Mouse (Mus musculus) kidney, embryonic 14.5 days (tissue): Measurements from ENCODE around the gene Myh7b. TPM values are rescaled to one million over a fixed set of nuclear protein-coding genes. Genes with fewer than 3 reads are reported as not detected.

Source experiments
- ATAC-seq: fragments of 200-750 bp; cut with Nextera tagmentation; 2 replicates; pipeline ENCODE4 v1.8.0; 2017; ENCODE audit warnings: moderate number of reproducible peaks, mild to moderate bottlenecking, moderate TSS enrichment, moderate library complexity; ENCODE audit not compliant: low FRiP score, low TSS enrichment
- H3K27ac ChIP-seq: fragments of 300-500 bp; sonication (generic); 2 replicates; pipeline ENCODE4 v1.5.1; 2014; ENCODE audit warnings: low read depth, mild to moderate bottlenecking, low read length, moderate library complexity, mixed read lengths
- H3K27me3 ChIP-seq: fragments of 300-500 bp; sonication (generic); 2 replicates; pipeline ENCODE4 v1.6.1; 2014; ENCODE audit warnings: mild to moderate bottlenecking, low read length; ENCODE audit not compliant: control insufficient read depth, insufficient read depth
- H3K36me3 ChIP-seq: fragments of 300-500 bp; sonication (generic); 2 replicates; pipeline ENCODE4 v1.6.1; 2014; ENCODE audit warnings: low read length, mixed read lengths; ENCODE audit not compliant: control insufficient read depth, insufficient read depth
- H3K4me1 ChIP-seq: fragments of 300-500 bp; sonication (generic); 2 replicates; pipeline ENCODE4 v1.6.1; 2014; ENCODE audit warnings: low read length, mixed read lengths; ENCODE audit not compliant: control insufficient read depth, insufficient read depth
- H3K4me2 ChIP-seq: fragments of 300-500 bp; sonication (generic); replicated peaks from 2 replicates; pipeline ENCODE4 v1.6.1; 2014; ENCODE audit warnings: low read depth, mild to moderate bottlenecking, low read length
- H3K4me3 ChIP-seq: fragments of 300-500 bp; sonication (generic); 2 replicates; pipeline ENCODE4 v1.5.1; 2014; ENCODE audit warnings: mild to moderate bottlenecking, low read length
- H3K9ac ChIP-seq: fragments of 300-500 bp; sonication (generic); 2 replicates; pipeline ENCODE4 v1.6.1; 2014; ENCODE audit warnings: low read depth, mild to moderate bottlenecking, low read length, moderate library complexity
- H3K9me3 ChIP-seq: fragments of 300-500 bp; sonication (generic); 2 replicates; pipeline ENCODE4 v1.6.1; 2016; ENCODE audit warnings: low read length; ENCODE audit not compliant: control insufficient read depth
- WGBS: fragments of 180-500 bp; shearing (Covaris S2); extraction: QIAGEN DNeasy Blood & Tissue Kit; methylation state at CpG from one replicate; pipeline ENCODE4 v1.1.7; 2014; 5-methylcytosine and 5-hydroxymethylcytosine counted together
- polyA plus RNA-seq: library from polyadenylated mRNA; unstranded; fragments of >200 nt; fragmentation: Nextera tagmentation; extraction: Ambion mirVana; gene quantifications from 2 replicates; pipeline ENCODE4 v1.2.1, GENCODE M21; 2014

Myh7b gene
- polyA plus RNA-seq, 1 experiment from 2014 or later: 2.1 TPM

DNA sequence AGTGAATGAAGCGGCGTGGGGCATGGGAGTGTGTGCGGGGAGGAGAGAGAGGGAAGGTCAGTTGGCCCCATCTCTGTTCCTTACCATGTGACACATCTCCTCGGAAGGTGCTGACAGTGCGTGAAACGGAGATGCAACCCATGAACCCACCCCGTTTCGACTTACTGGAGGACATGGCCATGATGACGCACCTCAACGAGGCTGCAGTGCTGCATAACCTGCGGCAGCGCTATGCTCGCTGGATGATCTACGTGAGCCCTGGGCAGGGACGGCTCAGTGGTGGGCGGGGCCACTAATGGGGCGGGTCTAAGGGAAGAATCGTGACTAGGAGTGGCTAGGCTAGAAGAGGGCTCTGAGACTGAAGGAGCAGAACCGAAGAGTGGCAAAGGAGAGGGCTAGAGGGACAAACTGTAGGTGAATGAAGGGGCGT lies 2.3 kb downstream of the Myh7b start:
- H3K4me2 ChIP-seq: peak overlapping the region; percentile 48
- 6% methylated on average over 20 of the region's 20 CpGs for WGBS
- no peaks in the 10 kb centered on the region for H3K9me3 ChIP-seq
- ATAC-seq: peak; percentile 92
- H3K27me3 ChIP-seq: no peaks in the 10 kb centered on the region
- no peaks in the 10 kb centered on the region for H3K36me3 ChIP-seq
- H3K4me1 ChIP-seq: no peaks in the 10 kb centered on the region
- peak overlapping the region; percentile 26 for H3K4me3 ChIP-seq
- no peak overlapping the region for H3K9ac ChIP-seq
- no peak overlapping the region for H3K27ac ChIP-seq

GRCm38 (mm10) chr2:155613953-155614352 lies 2.9 kb downstream of the Myh7b start:
- Histone ChIP-seq H3K4me2 (peak overlapping the region; percentile 48; the same call in 1 of the 2 replicates), H3K4me3 (no peak overlapping the region; the same call in 1 of the 2 replicates), H3K9ac (no peak overlapping the region), H3K9me3 (no peaks in the 10 kb centered on the region), H3K36me3 (no peaks in the 10 kb centered on the region), H3K27me3 (no peaks in the 10 kb centered on the region), H3K4me1 (no peaks in the 10 kb centered on the region), H3K27ac (no peak overlapping the region)
- 68% methylated on average over 8 of the region's 8 CpGs for WGBS
- no peak for ATAC-seq

DNA sequence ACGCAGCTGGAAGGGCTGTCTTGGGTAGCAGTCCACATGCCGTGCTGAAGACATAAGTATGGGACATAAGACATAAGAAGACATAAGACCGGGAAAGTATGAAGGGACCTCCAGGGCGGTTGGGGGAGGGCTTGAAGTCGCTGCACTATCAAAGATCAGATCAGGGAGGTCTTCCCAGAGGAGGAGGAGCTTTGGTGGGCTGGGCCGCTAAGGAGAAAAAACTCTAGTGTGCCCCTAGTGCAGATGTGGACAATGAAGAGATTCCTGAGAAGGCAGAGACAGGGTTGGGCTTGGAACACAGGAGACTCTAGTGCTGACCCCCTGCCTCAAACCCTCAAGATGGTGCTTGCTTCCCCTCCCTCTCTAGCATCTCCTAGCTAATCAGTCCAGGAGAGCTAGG lies 6.0 kb downstream of the Myh7b start:
- H3K4me3 ChIP-seq: no peak overlapping the region
- no peak overlapping the region for H3K4me2 ChIP-seq
- ATAC-seq: no peak
- no peaks in the 10 kb centered on the region for H3K4me1 ChIP-seq
- H3K27me3 ChIP-seq: no peaks in the 10 kb centered on the region
- H3K36me3 ChIP-seq: no peaks in the 10 kb centered on the region
- 46% methylated on average over 6 of the region's 6 CpGs for WGBS
- no peak overlapping the region for H3K27ac ChIP-seq
- H3K9me3 ChIP-seq: no peaks in the 10 kb centered on the region
- no peak overlapping the region for H3K9ac ChIP-seq

DNA sequence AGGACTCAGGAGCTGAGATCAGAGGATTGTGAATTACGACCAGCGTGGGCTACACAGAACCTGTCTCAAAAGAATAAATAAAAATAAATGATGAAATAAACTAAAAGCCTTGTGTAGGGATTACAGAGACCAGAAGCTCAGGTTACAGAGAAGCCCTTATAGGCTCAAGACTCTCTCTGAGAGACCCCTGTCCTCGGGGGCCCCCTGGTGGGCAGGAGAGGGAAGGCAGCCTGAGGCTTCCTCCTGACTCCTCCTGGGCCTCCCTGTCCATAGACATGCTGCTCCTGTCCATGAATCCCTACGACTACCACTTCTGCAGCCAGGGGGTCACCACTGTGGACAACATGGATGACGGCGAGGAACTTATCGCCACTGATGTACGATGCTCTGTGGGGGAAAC lies 8.8 kb downstream of the Myh7b start:
- Histone ChIP-seq H3K4me2 (no peak overlapping the region), H3K9me3 (no peaks in the 10 kb centered on the region), H3K4me3 (no peak overlapping the region), H3K9ac (no peak overlapping the region), H3K27ac (no peak overlapping the region), H3K4me1 (no peaks in the 10 kb centered on the region), H3K27me3 (no peaks in the 10 kb centered on the region), H3K36me3 (no peaks in the 10 kb centered on the region)
- ATAC-seq: peak; percentile 73
- 21% methylated on average over 8 of the region's 8 CpGs for WGBS

DNA sequence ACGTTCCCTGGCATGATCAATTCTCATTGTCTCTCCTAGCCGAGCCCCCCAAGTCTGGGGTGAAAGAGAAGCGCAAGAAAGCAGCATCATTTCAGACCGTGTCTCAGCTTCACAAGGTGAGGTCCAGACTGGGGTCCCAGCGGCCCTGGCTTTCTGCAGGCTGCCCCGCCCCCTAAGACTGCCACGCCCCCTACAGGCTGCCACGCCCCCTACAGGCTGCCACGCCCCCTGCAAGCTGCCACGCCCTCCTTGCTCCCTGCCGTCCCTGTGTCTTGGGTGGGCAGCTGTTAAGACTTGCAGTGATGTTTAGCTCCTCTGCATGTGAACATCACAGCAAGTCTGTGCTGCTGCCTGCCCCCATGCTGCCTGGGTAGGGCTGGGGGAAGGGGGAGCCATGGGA lies 11.6 kb downstream of the Myh7b start:
- H3K27me3 ChIP-seq: peaks cover 10% of the 10 kb centered on the region; the same call in 1 of the 2 replicates
- no peak overlapping the region for H3K9ac ChIP-seq
- H3K36me3 ChIP-seq: no peaks in the 10 kb centered on the region
- no peak overlapping the region for H3K27ac ChIP-seq
- H3K9me3 ChIP-seq: no peaks in the 10 kb centered on the region
- no peaks in the 10 kb centered on the region for H3K4me1 ChIP-seq
- no peak overlapping the region for H3K4me2 ChIP-seq
- no peak for ATAC-seq
- WGBS: 32% methylated on average over 11 of the region's 11 CpGs
- H3K4me3 ChIP-seq: no peak overlapping the region

DNA sequence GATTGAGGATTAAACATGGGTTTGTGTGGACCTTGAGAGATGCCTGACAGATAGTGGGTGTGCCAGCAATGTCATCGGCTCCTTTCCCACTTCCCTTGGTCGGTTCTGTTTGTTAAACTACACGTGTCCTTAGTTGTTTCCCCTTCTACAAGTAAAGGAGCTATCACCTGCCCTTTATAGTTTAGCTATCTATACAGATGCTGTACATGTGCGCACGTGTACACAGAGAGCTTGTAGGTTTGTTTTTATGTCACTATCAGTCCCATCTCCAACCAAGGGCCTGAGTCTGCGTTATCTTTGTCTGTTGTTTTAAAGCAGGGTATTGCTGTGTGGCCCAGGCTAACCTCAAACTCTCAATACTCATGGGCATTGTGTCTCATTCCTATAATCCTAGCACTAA lies 13.0 kb downstream of the Myh7b start:
- 87% methylated on average over 6 of the region's 6 CpGs for WGBS
- ATAC-seq: no peak

GRCm38 (mm10) chr2:155624730-155625129 lies 13.7 kb downstream of the Myh7b start:
- no peak overlapping the region for H3K27ac ChIP-seq
- H3K4me2 ChIP-seq: no peak overlapping the region
- peaks cover 5% of the 10 kb centered on the region; the same call in 1 of the 2 replicates for H3K4me1 ChIP-seq
- H3K36me3 ChIP-seq: no peaks in the 10 kb centered on the region
- H3K4me3 ChIP-seq: no peak overlapping the region
- no peak overlapping the region for H3K9ac ChIP-seq
- H3K27me3 ChIP-seq: peaks cover 26% of the 10 kb centered on the region
- H3K9me3 ChIP-seq: no peaks in the 10 kb centered on the region
- no peak for ATAC-seq
- WGBS: 40% methylated on average over 10 of the region's 10 CpGs

More for the DNA sequence above, 13.0 kb downstream of the Myh7b start:
- no peak overlapping the region for H3K27ac ChIP-seq
- H3K27me3 ChIP-seq: peaks cover 22% of the 10 kb centered on the region
- H3K9me3 ChIP-seq: no peaks in the 10 kb centered on the region
- H3K36me3 ChIP-seq: no peaks in the 10 kb centered on the region
- H3K4me2 ChIP-seq: no peak overlapping the region
- H3K9ac ChIP-seq: no peak overlapping the region
- H3K4me3 ChIP-seq: no peak overlapping the region
- H3K4me1 ChIP-seq: peaks cover 2% of the 10 kb centered on the region; the same call in 1 of the 2 replicates

- Histone ChIP-seq H3K4me2 (no peak overlapping the region), H3K27me3 (peaks cover 42% of the 10 kb centered on the region), H3K4me3 (no peak overlapping the region), H3K9ac (no peak overlapping the region), H3K27ac (no peak overlapping the region), H3K9me3 (no peaks in the 10 kb centered on the region), H3K4me1 (peaks cover 18% of the 10 kb centered on the region; the same call in 1 of the 2 replicates), H3K36me3 (no peaks in the 10 kb centered on the region)
- ATAC-seq: no peak
- 44% methylated on average over 15 of the region's 15 CpGs for WGBS
Observed at GRCm38 (mm10) chr2:155626277-155626676, 15.3 kb downstream of the Myh7b start.

GRCm38 (mm10) chr2:155627030-155627738 lies 16.2 kb downstream of the Myh7b start:
- Histone ChIP-seq H3K4me1 (peaks cover 18% of the 10 kb centered on the region; the same call in 1 of the 2 replicates), H3K27me3 (peaks cover 46% of the 10 kb centered on the region), H3K4me2 (no peak overlapping the region), H3K4me3 (no peak overlapping the region), H3K27ac (no peak overlapping the region), H3K36me3 (no peaks in the 10 kb centered on the region), H3K9ac (no peak overlapping the region), H3K9me3 (no peaks in the 10 kb centered on the region)
- WGBS: 46% methylated on average over 21 of the region's 21 CpGs
- no peak for ATAC-seq
